Mouse (Mus musculus) heart, postnatal 4 days (tissue): ENCODE results near the gene Hoxd9. TPM values are rescaled to one million over a fixed set of nuclear protein-coding genes. Genes with fewer than 3 reads are reported as not detected.
A peak's percentile ranks its signal among the peaks of the same experiment; 100 is the strongest.

Experiments
- DNase-seq: peaks from one replicate; pipeline ENCODE4 v3.0.0; 2021
- total RNA-seq, 2 experiments: library from RNA; stranded (reverse); gene quantifications; 2 replicates each; pipeline ENCODE4 v1.2.3; 2021

Gene Hoxd9
- total RNA-seq, 2 experiments from 2014 or later = 0.12 to 0.27 TPM

DNA sequence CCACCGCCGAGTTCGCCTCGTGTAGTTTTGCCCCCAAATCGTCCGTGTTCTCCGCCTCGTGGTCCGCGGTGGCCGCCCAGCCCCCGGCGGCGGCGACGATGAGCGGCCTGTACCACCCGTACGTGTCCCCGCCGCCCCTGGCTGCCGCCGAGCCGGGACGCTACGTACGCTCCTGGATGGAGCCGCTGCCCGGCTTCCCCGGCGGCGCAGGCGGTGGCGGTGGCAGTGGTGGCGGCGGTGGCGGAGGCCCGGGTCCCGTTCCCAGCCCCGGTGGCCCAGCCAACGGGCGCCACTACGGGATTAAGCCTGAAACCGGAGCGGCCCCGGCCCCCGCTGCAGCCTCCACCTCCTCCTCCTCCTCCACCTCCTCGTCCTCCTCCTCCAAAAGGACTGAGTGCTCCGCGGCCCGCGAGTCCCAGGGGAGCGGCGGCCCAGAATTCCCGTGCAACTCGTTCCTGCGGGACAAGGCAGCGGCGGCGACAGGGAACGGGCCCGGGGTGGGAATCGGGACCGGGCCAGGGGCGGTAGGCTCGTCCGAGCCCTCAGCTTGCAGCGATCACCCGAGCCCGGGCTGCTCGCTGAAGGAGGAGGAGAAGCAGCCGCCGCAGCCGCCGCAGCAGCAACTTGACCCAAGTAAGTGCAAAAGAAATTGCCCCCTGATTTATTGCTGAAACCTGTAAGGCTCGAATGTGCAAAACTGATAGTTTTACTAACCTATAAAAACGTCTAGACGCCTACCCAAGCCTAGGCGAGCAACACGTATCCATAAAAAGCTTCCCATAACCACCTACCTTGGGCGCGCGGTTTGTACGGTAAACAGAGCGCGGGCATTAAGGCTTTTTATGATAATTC is 900 bp downstream of the Hoxd9 start:
- DNase-seq = no peak

DNA sequence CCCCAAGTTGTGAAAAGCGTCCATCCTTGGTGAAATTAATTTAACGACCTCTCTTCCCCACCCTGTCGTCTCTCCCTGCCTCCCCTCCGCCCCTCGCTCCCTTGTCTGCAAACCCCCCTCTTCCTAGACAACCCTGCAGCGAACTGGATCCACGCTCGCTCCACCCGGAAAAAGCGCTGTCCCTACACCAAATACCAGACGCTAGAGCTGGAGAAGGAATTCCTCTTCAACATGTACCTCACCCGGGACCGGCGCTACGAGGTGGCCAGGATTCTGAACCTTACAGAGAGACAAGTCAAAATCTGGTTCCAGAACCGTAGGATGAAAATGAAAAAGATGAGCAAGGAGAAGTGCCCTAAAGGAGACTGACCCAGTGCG is 1.5 kb downstream of the Hoxd9 start:
- DNase-seq = no peak

GRCm38 (mm10) chr2:74699664-74700545 is 2.4 kb downstream of the Hoxd9 start:
- DNase-seq = no peak

GRCm38 (mm10) chr2:74700546-74701112 is 3.1 kb downstream of the Hoxd9 start:
- DNase-seq = no peak

GRCm38 (mm10) chr2:74701949-74702819 is 4.7 kb downstream of the Hoxd9 start:
- DNase-seq = peak; percentile 87

GRCm38 (mm10) chr2:74702820-74703219 is 5.3 kb downstream of the Hoxd9 start:
- DNase-seq = no peak

DNA sequence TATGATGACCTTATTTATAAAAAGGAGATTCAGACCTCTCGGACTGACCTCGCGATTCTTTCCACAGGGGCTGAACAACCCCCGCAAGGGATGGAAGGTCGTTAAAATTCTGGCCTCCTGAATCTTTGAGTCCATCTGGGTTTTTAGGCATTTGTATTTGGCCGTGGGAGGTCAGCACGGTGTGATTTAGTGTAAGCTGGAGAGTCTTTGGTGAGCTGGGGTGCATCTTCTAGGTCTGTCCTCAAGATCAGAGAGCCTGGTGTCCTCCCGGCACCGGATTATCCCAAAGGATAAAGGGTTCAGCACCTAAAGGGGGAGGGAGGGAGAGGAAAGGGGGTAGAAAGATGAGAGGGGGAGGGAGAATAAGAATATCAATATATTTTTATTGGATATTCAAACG is 5.8 kb downstream of the Hoxd9 start:
- DNase-seq = no peak

- DNase-seq = no peak
Observed at GRCm38 (mm10) chr2:74703720-74704392, 6.3 kb downstream of the Hoxd9 start.

GRCm38 (mm10) chr2:74704393-74704998 is 7.0 kb downstream of the Hoxd9 start, which contains the start of gene Hoxd8:
Hoxd8 (plus strand) TSS chr2:74704615.
- peak; percentile 49 for DNase-seq

- DNase-seq = no peak
Observed at GRCm38 (mm10) chr2:74704999-74705466, 7.5 kb downstream of the Hoxd9 start.

DNA sequence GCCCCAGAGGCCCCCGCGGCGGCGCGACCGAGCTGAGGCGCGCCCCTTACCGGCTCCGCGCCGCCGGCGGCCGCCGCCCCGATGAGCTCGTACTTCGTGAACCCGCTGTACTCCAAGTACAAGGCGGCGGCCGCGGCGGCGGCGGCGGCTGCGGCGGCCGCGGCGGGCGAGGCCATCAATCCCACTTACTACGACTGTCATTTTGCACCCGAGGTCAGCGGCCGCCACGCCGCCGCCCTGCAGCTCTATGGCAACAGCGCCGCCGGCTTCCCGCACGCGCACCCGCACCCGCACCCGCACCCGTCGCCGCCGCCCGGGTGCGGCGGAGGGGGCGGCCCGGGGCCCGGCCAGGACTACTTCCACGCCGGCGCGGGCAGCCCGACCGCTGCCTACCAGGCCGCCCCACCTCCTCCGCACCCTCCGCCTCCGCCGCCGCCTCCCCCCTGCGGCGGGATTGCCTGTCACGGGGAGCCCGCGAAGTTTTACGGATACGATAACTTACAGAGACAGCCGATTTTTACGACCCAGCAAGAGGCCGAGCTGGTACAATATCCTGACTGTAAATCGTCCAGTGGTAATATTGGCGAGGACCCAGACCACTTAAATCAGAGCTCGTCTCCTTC is 8.1 kb downstream of the Hoxd9 start:
- no peak for DNase-seq

GRCm38 (mm10) chr2:74706393-74706960 is 8.9 kb downstream of the Hoxd9 start:
- DNase-seq = no peak

- no peak for DNase-seq
Observed at GRCm38 (mm10) chr2:74707599-74707998, 10.1 kb downstream of the Hoxd9 start.

DNA sequence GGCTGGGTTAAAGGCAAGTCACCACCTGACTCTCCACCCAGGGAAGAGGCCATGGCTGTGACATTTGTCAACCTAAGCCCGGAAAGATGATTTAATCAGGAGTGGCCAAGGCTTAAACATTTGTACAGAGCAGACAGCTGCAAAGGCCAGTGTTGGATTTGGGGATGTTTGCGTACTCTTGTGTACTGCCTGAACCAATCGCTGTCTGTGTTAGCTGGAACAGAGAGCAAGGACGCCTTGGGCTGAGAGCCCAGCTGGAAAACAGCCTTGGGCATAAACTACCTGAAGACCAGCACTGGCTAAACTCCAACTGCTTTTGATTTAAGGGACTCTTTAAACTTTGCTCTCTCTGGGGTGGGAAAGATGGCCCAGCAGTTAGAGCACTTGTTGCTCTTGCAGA is 11.1 kb downstream of the Hoxd9 start:
- DNase-seq = no peak

DNA sequence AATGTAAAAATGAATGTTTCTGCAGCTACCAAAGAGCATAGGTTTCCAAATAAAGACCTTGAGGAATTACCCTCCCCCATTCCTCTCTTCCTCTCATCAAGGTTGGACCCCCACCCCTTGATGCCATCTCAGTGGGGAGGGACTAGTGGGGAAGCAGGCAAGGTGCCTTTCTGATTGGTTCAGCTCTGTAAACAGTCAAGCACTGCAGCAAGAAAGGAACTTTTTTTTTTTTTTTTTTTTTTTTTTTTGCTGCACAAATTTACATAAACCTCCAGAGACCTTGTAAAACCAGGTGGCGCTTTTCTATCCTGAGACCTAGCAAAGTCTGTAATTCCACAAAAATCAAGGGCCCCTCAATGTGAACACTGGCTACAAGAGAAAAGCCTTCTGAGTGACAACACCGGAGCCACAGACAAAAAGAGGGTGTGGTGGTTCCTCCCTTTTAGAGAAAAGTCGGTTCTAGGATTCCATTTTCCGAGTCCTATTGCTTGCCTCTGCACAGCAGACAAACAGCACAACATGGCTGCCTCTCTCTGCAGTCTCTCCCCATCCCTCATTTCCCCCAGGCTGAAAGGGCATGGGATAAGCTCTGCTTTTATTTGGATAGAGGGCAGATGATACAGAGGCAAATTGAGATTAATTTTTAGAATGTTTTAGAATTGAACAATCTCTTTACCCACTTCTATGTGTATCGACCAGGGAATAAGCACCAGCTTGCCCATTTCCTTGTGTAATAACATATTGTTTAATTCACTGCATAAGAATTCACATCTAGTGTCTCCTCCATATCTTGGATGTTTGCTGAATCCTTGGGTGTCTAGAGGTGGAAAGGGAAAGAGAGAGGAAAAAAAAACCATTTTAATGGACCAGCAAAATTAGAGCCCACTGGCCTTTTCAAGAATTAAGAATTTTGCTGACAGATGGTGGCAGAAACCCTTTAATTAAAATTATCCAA is 12.2 kb downstream of the Hoxd9 start:
- no peak for DNase-seq

- no peak for DNase-seq
Observed at GRCm38 (mm10) chr2:74710929-74711543, 13.5 kb downstream of the Hoxd9 start.

- DNase-seq = peak; percentile 41
Observed at GRCm38 (mm10) chr2:74711721-74712621, 14.4 kb downstream of the Hoxd9 start, which contains the start of the genes Hoxd3 and Hoxd4. Hoxd3 (plus strand) TSS chr2:74711927. Hoxd4 (plus strand) TSS chr2:74711929.
